Mouse (Mus musculus) heart, embryonic 13.5 days (tissue): Measurements from ENCODE around the gene Myo5c. TPM values are rescaled to one million over a fixed set of nuclear protein-coding genes. Genes with fewer than 3 reads are reported as not detected.
A peak's percentile ranks its signal among the peaks of the same experiment; 100 is the strongest.

ENCODE experiments used
- ATAC-seq: fragments of 200-750 bp; cut with Nextera tagmentation; 2 replicates; pipeline ENCODE4 v1.8.0; 2017; ENCODE audit warnings: moderate TSS enrichment; ENCODE audit not compliant: insufficient number of reproducible peaks, low FRiP score, low TSS enrichment; ENCODE audit errors: extremely low read depth
- H3K27ac ChIP-seq: fragments of 300-500 bp; sonication (generic); replicated peaks from 2 replicates; pipeline ENCODE4 v1.5.1; 2015; ENCODE audit warnings: moderate library complexity, mild to moderate bottlenecking, inconsistent platforms
- H3K27me3 ChIP-seq: fragments of 300-500 bp; sonication (generic); replicated peaks from 2 replicates; pipeline ENCODE4 v1.6.1; 2015; ENCODE audit warnings: mild to moderate bottlenecking, inconsistent platforms
- H3K36me3 ChIP-seq: fragments of 300-500 bp; sonication (generic); 2 replicates; pipeline ENCODE4 v1.6.1; 2015; ENCODE audit warnings: mild to moderate bottlenecking, inconsistent platforms
- H3K4me1 ChIP-seq: fragments of 300-500 bp; sonication (generic); 2 replicates; pipeline ENCODE4 v1.6.1; 2015; ENCODE audit warnings: inconsistent platforms
- H3K4me2 ChIP-seq: fragments of 300-500 bp; sonication (generic); 2 replicates; pipeline ENCODE4 v1.6.1; 2015; ENCODE audit warnings: inconsistent platforms, mild to moderate bottlenecking, moderate library complexity
- H3K4me3 ChIP-seq: fragments of 300-500 bp; sonication (generic); 2 replicates; pipeline ENCODE4 v1.5.1; 2015; ENCODE audit warnings: moderate library complexity, mild to moderate bottlenecking, inconsistent platforms
- H3K9ac ChIP-seq: fragments of 300-500 bp; sonication (generic); 2 replicates; pipeline ENCODE4 v1.6.1; 2015; ENCODE audit warnings: inconsistent platforms, mild to moderate bottlenecking, moderate library complexity
- H3K9me3 ChIP-seq: fragments of 300-500 bp; sonication (generic); 2 replicates; pipeline ENCODE4 v1.6.1; 2016; ENCODE audit warnings: inconsistent platforms
- WGBS: fragments of 180-500 bp; shearing (Covaris S2); methylation state at CpG from one replicate; pipeline ENCODE4 v1.1.7; 2015; ENCODE audit warnings: mixed read lengths; 5-methylcytosine and 5-hydroxymethylcytosine counted together
- polyA plus RNA-seq: library from polyadenylated mRNA; unstranded; fragments of >200 nt; fragmentation: Nextera tagmentation; extraction: Ambion mirVana; gene quantifications from 2 replicates; pipeline ENCODE4 v1.2.1, GENCODE M21; 2015

The Myo5c gene
- polyA plus RNA-seq, 1 experiment from 2014 or later = 2.1 TPM

GRCm38 (mm10) chr9:75313138-75313831 is 81.5 kb downstream of the Myo5c start:
- peak overlapping the region; percentile 94 for H3K4me2 ChIP-seq
- peak overlapping the region; percentile 86 for H3K9ac ChIP-seq
- H3K36me3 ChIP-seq = peaks cover 5% of the 10 kb centered on the region
- H3K27ac ChIP-seq = peak overlapping the region; percentile 88
- no peaks in the 10 kb centered on the region for H3K9me3 ChIP-seq
- no peak for ATAC-seq
- peak overlapping the region; percentile 84 for H3K4me3 ChIP-seq
- WGBS = 26% methylated on average over 9 of the region's 11 CpGs
- H3K27me3 ChIP-seq = no peaks in the 10 kb centered on the region
- H3K4me1 ChIP-seq = peaks cover 18% of the 10 kb centered on the region

DNA sequence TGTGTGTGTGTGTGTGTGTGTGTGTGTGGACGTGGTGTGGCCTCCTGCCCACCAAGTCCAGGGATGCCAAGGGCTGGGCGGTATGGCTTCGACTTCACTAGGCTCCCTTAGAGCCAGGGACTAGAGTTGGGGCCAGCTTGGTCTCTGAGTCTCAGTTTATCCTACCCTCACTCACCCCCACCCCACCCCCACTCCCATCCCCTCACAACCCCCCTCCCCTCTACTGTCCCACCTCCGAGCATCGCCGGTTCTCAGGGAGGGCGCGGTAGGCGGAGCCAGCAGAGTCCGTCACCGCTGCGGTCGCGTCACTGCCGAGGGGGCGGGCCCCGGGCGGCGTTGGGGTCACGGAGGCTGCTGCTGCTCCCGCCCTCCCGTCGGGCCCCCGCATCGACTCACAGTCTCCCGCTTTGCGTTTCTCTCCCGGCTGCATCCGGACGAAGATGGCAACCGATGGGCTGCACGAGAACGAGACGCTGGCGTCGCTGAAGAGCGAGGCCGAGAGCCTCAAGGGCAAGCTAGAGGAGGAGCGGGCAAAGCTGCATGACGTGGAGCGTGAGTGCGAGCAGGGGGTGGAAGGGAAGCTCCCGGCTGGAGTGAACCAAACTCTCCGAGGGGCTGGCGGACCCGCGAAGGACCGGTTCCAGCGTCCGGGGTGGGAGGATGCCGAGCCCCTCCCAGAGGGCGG is 82.2 kb downstream of the Myo5c start:
- peaks cover 24% of the 10 kb centered on the region for H3K4me1 ChIP-seq
- H3K36me3 ChIP-seq = peaks cover 7% of the 10 kb centered on the region
- peak overlapping the region; percentile 94 for H3K4me2 ChIP-seq
- H3K9ac ChIP-seq = peak overlapping the region; percentile 86
- H3K27me3 ChIP-seq = no peaks in the 10 kb centered on the region
- 1% methylated on average over 50 of the region's 52 CpGs for WGBS
- H3K4me3 ChIP-seq = peak overlapping the region; percentile 84
- peak; percentile 84 for ATAC-seq
- peak overlapping the region; percentile 88 for H3K27ac ChIP-seq
- no peaks in the 10 kb centered on the region for H3K9me3 ChIP-seq

DNA sequence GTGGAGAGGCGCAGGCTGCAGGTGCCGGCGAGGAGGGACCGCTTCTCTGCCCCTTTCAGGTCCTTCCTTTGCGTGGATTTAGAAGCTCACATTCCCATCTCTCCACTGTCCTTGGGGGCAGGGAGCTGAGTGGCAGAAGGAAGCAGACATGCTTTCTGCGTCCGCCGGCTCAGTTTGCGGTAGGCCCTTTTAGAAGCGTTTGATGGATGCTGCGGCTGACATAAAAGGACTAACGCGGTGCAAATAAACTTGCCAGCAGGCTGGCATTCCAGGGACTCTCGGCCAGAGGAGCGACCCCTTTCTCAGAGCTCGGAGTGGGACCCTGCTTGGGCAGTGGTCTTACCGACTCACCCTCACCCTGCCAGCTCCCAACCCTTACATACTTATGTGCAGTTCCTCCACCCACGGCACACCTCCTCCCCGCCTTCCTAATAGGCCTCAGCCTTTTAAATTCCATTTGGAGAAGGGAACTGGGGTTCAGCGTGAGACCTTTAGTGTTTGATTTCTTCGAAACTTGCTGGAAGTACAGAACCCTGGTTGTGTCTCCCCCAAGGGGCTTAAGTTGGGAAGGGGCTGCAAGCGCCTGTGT is 82.8 kb downstream of the Myo5c start:
- Histone ChIP-seq H3K36me3 (peaks cover 7% of the 10 kb centered on the region), H3K4me3 (peak overlapping the region; percentile 84), H3K9me3 (no peaks in the 10 kb centered on the region), H3K4me2 (peak overlapping the region; percentile 94), H3K4me1 (peaks cover 30% of the 10 kb centered on the region), H3K27ac (peak overlapping the region; percentile 88), H3K9ac (peak overlapping the region; percentile 86), H3K27me3 (no peaks in the 10 kb centered on the region)
- no peak for ATAC-seq
- WGBS = 5% methylated on average over 22 of the region's 22 CpGs

DNA sequence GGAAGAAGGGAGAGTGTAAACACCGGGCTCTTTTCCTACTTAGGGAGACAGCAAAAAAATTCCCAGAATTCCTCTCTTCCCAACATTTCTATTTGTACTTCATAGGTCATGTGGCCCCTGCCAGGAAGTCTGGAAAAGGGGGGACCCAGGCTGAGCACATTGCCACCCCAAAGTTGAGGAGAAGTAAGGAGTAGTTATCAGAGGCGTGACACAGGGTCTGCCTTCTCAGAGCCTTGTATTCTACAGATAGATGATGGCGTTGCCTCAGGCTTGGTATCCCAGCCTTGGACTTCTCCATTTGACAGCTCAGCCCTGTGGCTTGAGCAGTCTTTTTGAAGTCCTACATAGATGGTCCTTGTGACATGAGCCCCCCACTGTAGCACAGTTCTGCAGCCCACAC is 83.4 kb downstream of the Myo5c start:
- H3K36me3 ChIP-seq = peaks cover 7% of the 10 kb centered on the region
- H3K9ac ChIP-seq = peak overlapping the region; percentile 86; the same call in 1 of the 2 replicates
- H3K27ac ChIP-seq = no peak overlapping the region
- ATAC-seq = no peak
- peak overlapping the region; percentile 94 for H3K4me2 ChIP-seq
- no peaks in the 10 kb centered on the region for H3K27me3 ChIP-seq
- 64% methylated on average over 3 of the region's 3 CpGs for WGBS
- no peaks in the 10 kb centered on the region for H3K9me3 ChIP-seq
- H3K4me3 ChIP-seq = peak overlapping the region; percentile 84
- peaks cover 36% of the 10 kb centered on the region for H3K4me1 ChIP-seq

- H3K4me3 ChIP-seq = no peak overlapping the region
- peaks cover 42% of the 10 kb centered on the region for H3K4me1 ChIP-seq
- H3K27me3 ChIP-seq = no peaks in the 10 kb centered on the region
- no peaks in the 10 kb centered on the region for H3K9me3 ChIP-seq
- no peak overlapping the region for H3K4me2 ChIP-seq
- no peak for ATAC-seq
- no peak overlapping the region for H3K9ac ChIP-seq
- no peak overlapping the region for H3K27ac ChIP-seq
- 80% methylated on average over 6 of the region's 6 CpGs for WGBS
- peaks cover 7% of the 10 kb centered on the region for H3K36me3 ChIP-seq
These were observed 85.0 kb downstream of the Myo5c start for GRCm38 (mm10) chr9:75316771-75317170.

DNA sequence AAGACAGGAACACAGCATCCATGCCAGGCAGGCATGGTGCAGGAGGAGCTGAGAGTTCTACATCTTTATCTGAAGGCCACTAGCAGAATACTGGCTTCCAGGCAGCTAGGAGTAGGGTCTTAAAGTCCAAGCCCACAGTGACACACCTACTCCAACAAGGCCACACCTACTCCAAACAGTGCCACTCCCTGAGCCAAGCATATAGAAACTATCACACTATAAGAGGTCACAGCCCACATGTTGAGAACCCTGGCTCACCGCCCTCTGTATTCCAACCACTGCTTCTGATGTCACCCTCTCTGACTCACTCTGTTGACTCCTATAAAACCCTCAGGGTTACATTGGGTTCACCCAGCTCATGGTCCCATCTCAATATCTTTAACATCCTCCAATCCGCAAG is 86.4 kb downstream of the Myo5c start:
- no peak overlapping the region for H3K27ac ChIP-seq
- H3K9ac ChIP-seq = no peak overlapping the region
- 84% methylated on average over 2 of the region's 2 CpGs for WGBS
- no peak overlapping the region for H3K4me2 ChIP-seq
- no peaks in the 10 kb centered on the region for H3K27me3 ChIP-seq
- peaks cover 7% of the 10 kb centered on the region for H3K36me3 ChIP-seq
- no peaks in the 10 kb centered on the region for H3K9me3 ChIP-seq
- no peak for ATAC-seq
- no peak overlapping the region for H3K4me3 ChIP-seq
- H3K4me1 ChIP-seq = peaks cover 50% of the 10 kb centered on the region

DNA sequence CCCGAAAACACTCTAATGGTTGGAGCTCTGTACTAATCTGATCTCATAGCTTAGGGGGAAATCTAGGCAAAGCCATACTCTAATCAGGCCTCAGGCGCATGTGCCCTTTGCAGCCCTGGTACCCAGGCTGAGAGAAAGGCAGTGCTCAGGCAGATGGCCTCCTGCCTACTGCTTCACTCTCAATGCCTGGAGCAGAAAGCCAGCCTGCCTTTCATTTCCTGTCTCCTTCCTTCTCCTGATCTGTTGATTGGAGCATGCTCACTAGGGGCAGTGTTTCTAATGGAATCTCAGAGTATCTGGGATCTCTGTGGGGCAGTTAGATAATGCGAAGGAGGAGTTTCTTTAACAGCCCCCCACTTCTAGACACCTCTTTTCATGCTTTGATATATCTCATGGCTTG is 87.5 kb downstream of the Myo5c start:
- peak overlapping the region; percentile 52; the same call in 1 of the 2 replicates for H3K9ac ChIP-seq
- H3K36me3 ChIP-seq = peaks cover 7% of the 10 kb centered on the region
- WGBS = 63% methylated on average over 3 of the region's 3 CpGs
- H3K4me2 ChIP-seq = no peak overlapping the region
- H3K9me3 ChIP-seq = no peaks in the 10 kb centered on the region
- peaks cover 45% of the 10 kb centered on the region for H3K4me1 ChIP-seq
- H3K4me3 ChIP-seq = no peak overlapping the region
- no peaks in the 10 kb centered on the region for H3K27me3 ChIP-seq
- ATAC-seq = no peak
- peak overlapping the region; percentile 61 for H3K27ac ChIP-seq

- H3K9me3 ChIP-seq = no peaks in the 10 kb centered on the region
- peaks cover 32% of the 10 kb centered on the region for H3K4me1 ChIP-seq
- peaks cover 22% of the 10 kb centered on the region for H3K36me3 ChIP-seq
- WGBS = 57% methylated on average over 13 of the region's 13 CpGs
- no peak overlapping the region for H3K27ac ChIP-seq
- ATAC-seq = no peak
- H3K9ac ChIP-seq = no peak overlapping the region
- no peak overlapping the region for H3K4me2 ChIP-seq
- H3K4me3 ChIP-seq = no peak overlapping the region
- no peaks in the 10 kb centered on the region for H3K27me3 ChIP-seq
These were observed 90.5 kb downstream of the Myo5c start for GRCm38 (mm10) chr9:75322099-75322885.

DNA sequence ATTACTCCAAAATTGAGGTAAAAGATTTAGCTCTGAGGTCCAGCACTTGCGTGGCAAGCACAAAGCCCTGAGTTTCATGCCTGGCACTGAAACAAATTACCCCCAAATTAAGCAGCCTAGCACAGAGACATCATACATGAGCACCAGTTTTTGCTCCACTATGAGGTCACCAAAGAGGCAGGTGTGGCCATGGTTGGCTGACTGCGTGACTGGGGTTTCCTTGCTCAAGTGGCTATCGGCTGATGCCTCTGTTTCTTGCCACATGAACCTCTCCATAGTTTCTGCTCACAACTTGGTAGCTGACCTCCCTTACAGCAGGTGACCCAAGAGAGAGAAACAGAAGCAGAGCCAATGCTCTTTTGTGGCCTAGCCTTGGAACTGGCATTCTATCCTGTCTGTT is 96.2 kb downstream of the Myo5c start:
- H3K36me3 ChIP-seq = peaks cover 69% of the 10 kb centered on the region
- 87% methylated on average over 3 of the region's 3 CpGs for WGBS
- no peaks in the 10 kb centered on the region for H3K9me3 ChIP-seq
- no peak for ATAC-seq
- H3K4me3 ChIP-seq = no peak overlapping the region
- H3K27ac ChIP-seq = no peak overlapping the region
- H3K4me2 ChIP-seq = no peak overlapping the region
- H3K4me1 ChIP-seq = no peaks in the 10 kb centered on the region
- H3K9ac ChIP-seq = no peak overlapping the region
- H3K27me3 ChIP-seq = no peaks in the 10 kb centered on the region

- ATAC-seq = no peak
- Histone ChIP-seq H3K27ac (no peak overlapping the region), H3K9me3 (no peaks in the 10 kb centered on the region), H3K9ac (no peak overlapping the region), H3K4me2 (no peak overlapping the region), H3K4me3 (no peak overlapping the region), H3K27me3 (no peaks in the 10 kb centered on the region), H3K4me1 (no peaks in the 10 kb centered on the region), H3K36me3 (peaks cover 83% of the 10 kb centered on the region)
- WGBS = 82% methylated on average over 8 of the region's 8 CpGs
These were observed 99.0 kb downstream of the Myo5c start for GRCm38 (mm10) chr9:75330821-75331220.

DNA sequence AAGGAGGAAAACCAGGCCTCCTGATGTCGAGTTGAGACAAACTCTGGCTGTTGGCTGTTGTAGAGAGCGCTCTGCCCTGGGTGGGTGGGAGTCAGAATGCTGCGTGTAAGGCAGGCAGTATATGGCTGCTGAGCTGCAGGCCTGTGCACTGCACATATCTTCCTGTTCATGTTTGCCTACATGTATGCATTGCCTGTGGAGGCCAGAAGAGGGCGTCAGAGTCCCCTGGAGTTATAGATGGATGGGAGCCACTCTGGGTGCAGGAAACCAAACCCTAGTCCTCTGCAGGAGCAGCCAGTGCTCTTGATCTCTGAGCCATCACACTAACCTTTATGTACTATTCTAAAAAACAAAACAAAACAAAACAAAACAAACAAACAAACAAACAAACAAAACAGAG is 102.6 kb downstream of the Myo5c start:
- H3K4me2 ChIP-seq = no peak overlapping the region
- no peaks in the 10 kb centered on the region for H3K9me3 ChIP-seq
- no peak for ATAC-seq
- peaks cover 95% of the 10 kb centered on the region for H3K36me3 ChIP-seq
- no peak overlapping the region for H3K27ac ChIP-seq
- no peaks in the 10 kb centered on the region for H3K27me3 ChIP-seq
- no peaks in the 10 kb centered on the region for H3K4me1 ChIP-seq
- no peak overlapping the region for H3K4me3 ChIP-seq
- H3K9ac ChIP-seq = no peak overlapping the region
- 76% methylated on average over 4 of the region's 4 CpGs for WGBS
